Mouse (Mus musculus) Muller cell, postnatal 12 days (primary cell): ENCODE measurements around the gene Stard5.
A peak's percentile ranks its signal among the peaks of the same experiment; 100 is the strongest.

Source experiments
- DNase-seq: peaks from one replicate; pipeline ENCODE4 v3.0.0-alpha.2; 2015; ENCODE audit errors: inconsistent ontology term

The Stard5 gene

GRCm38 (mm10) chr7:83633856-83634255, 2.1 kb downstream of the Stard5 start:
- no peak for DNase-seq

- peak; percentile 42 for DNase-seq
These were observed 4.0 kb downstream of the Stard5 start for GRCm38 (mm10) chr7:83635726-83636125.

- DNase-seq: no peak
These were observed 4.7 kb downstream of the Stard5 start for GRCm38 (mm10) chr7:83636425-83636824.

- DNase-seq: no peak
These were observed 6.2 kb downstream of the Stard5 start for GRCm38 (mm10) chr7:83637781-83638583.

- DNase-seq: no peak
These were observed 7.3 kb downstream of the Stard5 start for GRCm38 (mm10) chr7:83639084-83639483.

GRCm38 (mm10) chr7:83640581-83640980, 8.8 kb downstream of the Stard5 start:
- no peak for DNase-seq

- peak; percentile 96 for DNase-seq
These were observed 9.4 kb downstream of the Stard5 start for GRCm38 (mm10) chr7:83641163-83641562.

GRCm38 (mm10) chr7:83643581-83643980, 11.8 kb downstream of the Stard5 start:
- no peak for DNase-seq

GRCm38 (mm10) chr7:83644761-83645160, 13.0 kb downstream of the Stard5 start:
- DNase-seq: no peak

- DNase-seq: no peak
These were observed 13.7 kb downstream of the Stard5 start for GRCm38 (mm10) chr7:83645476-83645875.

GRCm38 (mm10) chr7:83648807-83649206, 17.0 kb downstream of the Stard5 start:
- no peak for DNase-seq

- DNase-seq: no peak
These were observed 18.9 kb downstream of the Stard5 start for GRCm38 (mm10) chr7:83650638-83651037.

GRCm38 (mm10) chr7:83652498-83652897, 20.7 kb downstream of the Stard5 start:
- no peak for DNase-seq

- DNase-seq: no peak
These were observed 21.9 kb downstream of the Stard5 start for GRCm38 (mm10) chr7:83653605-83654051.

- DNase-seq: no peak
These were observed 22.4 kb downstream of the Stard5 start for GRCm38 (mm10) chr7:83654196-83654595.

- no peak for DNase-seq
These were observed 23.3 kb downstream of the Stard5 start for GRCm38 (mm10) chr7:83654938-83655630.

- peak; percentile 69 for DNase-seq
These were observed 27.0 kb downstream of the Stard5 start for GRCm38 (mm10) chr7:83658716-83659115.

- DNase-seq: no peak
These were observed 27.7 kb downstream of the Stard5 start for GRCm38 (mm10) chr7:83659159-83660065.

- no peak for DNase-seq
These were observed 28.5 kb downstream of the Stard5 start for GRCm38 (mm10) chr7:83660273-83660691.

- no peak for DNase-seq
These were observed 29.3 kb downstream of the Stard5 start for GRCm38 (mm10) chr7:83661031-83661430.

- no peak for DNase-seq
These were observed 30.0 kb downstream of the Stard5 start for GRCm38 (mm10) chr7:83661763-83662162.
